25 mouse cellular contexts compared by ENCODE assay signal in the genomic region with DNA sequence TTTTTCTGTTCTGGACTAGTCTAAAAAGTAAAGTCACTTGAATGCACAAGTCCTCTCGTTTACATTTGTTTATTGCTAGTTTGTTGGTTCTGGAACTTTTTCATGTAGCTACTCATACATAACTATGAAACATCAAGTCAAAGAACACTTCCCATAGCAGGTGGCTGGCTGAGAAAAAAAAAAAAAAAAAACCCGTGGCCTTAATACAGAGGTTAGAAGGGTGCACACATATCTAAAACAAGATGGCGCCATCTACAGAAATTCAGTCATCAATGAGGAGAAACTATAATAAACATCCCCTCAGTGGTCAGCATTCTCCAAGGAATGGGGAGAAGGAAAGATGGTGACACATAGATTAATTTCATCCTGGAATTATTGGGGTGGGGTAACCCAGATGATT. TPM values are rescaled to one million over a fixed set of nuclear protein-coding genes. Genes with fewer than 3 reads are reported as not detected.
DNase-seq lines count a peak whose midpoint lies in the region; ATAC-seq and TF ChIP-seq lines count a peak whose summit lies in the region.
"Had no signal": no experiment of that assay in that cellular context is flagged by ENCODE, and none has a peak within 500 bp of the region (broad histone marks: within the 10 kb centered on the region; RNA-seq: fewer than 3 reads in every experiment).

No protein-coding gene starts in this region.

- H3K36me3 ChIP-seq in CH12.LX (replicated peaks in 1 of 2; ENCODE audit: control insufficient read depth in 1 of 2, insufficient read depth in 1 of 2, low read length in 1 of 2) (peaks cover 57 to 61% of the 10 kb centered on the region in 2 experiments), MEL (ENCODE audit: control insufficient read depth in 1 of 2, insufficient read depth in 2 of 2, low read length in 2 of 2) (peaks cover 6 to 22% of the 10 kb centered on the region in 2 experiments)
- H3K36me3 ChIP-seq in midbrain, embryonic 11.5 days (ENCODE audit: control insufficient read depth, insufficient read depth, low read length): 0 out of 2 replicates have a peak, but pooled peaks cover 2% of the 10 kb centered on the region

- DNase-seq in 416B (ENCODE audit: low read depth): peak; percentile 14
- DNase-seq in A20 (ENCODE audit: low read depth, low spot score): peak; percentile 20
- DNase-seq in CH12.LX (ENCODE audit: extremely low read depth): no peak
- DNase-seq in MEL (ENCODE audit: low read depth, low spot score): no peak
- no peak for DNase-seq in midbrain, embryonic 11.5 days (ENCODE audit: low spot score, missing footprints)
- no peak for DNase-seq in right cerebral cortex, postnatal 4 days
- no peak for DNase-seq in urinary bladder, postnatal 10 days (ENCODE audit: low spot score)
- DNase-seq in layer of hippocampus, postnatal 25 days (ENCODE audit: extremely low spot score in 1 of 2, low spot score in 1 of 2): no peak
- DNase-seq: adrenal gland, adult 2 months; adrenal gland, adult 8-10 months; adrenal gland, postnatal 10 days; adrenal gland, postnatal 14 days; adrenal gland, postnatal 25 days; adrenal gland, postnatal 36 days; B cell, adult 2 months; cerebellum, adult 11 months; cerebellum, adult 11-12 months; cerebellum, adult 18-20 months; cerebellum, adult 2 months; cerebellum, adult 8-10 months; cerebellum, adult 9-10 months had no signal

- no peaks in the 10 kb centered on the region for H3K79me2 ChIP-seq in CH12.LX (replicated peaks; ENCODE audit: control insufficient read depth, extremely low read depth, insufficient read depth, poor library complexity, severe bottlenecking)
- H3K79me2 ChIP-seq in MEL (ENCODE audit: control insufficient read depth, insufficient read depth, low read length, poor library complexity): no peaks in the 10 kb centered on the region

- no peak for ATAC-seq in midbrain, embryonic 11.5 days (ENCODE audit: low FRiP score)
- ATAC-seq: activated CD4-positive, CD25-positive, alpha-beta regulatory T cell, adult 4 months; CD4-positive, CD25-positive, alpha-beta regulatory T cell, adult 4 months; Patski had no signal

- in situ Hi-C loops in CH12.LX (cut with MboI; ENCODE audit: low pct_ligation_motif_present, low pct_unique_long_range_greater_than_20kb, low sequenced_read_pairs): no loop called here

- dilution Hi-C loops in CH12.LX (cut with MboI; ENCODE audit: extremely low pct_ligation_motif_present, extremely low pct_unique_long_range_greater_than_20kb, low sequenced_read_pairs): no loop called here

- H3K27me3 ChIP-seq in CH12.LX (replicated peaks) (no peaks in the 10 kb centered on the region), MEL (ENCODE audit: control insufficient read depth in 1 of 2, insufficient read depth in 2 of 2, low read length in 2 of 2) (no peaks in the 10 kb centered on the region)
- no peaks in the 10 kb centered on the region for H3K27me3 ChIP-seq in midbrain, embryonic 11.5 days (ENCODE audit: control insufficient read depth, insufficient read depth, low read length)
- H3K27me3 ChIP-seq: Patski had no signal

- H3K4me1 ChIP-seq in CH12.LX (ENCODE audit: control insufficient read depth in 1 of 2, insufficient read depth in 2 of 2): peaks cover 0 to 7% of the 10 kb centered on the region in 2 experiments; a peak in 2 of 4 replicates
- peaks cover 10 to 12% of the 10 kb centered on the region in 2 experiments; a peak in 3 of 4 replicates for H3K4me1 ChIP-seq in MEL (ENCODE audit: control insufficient read depth in 1 of 2, insufficient read depth in 2 of 2, low read length in 2 of 2)
- H3K4me1 ChIP-seq in midbrain, embryonic 11.5 days (ENCODE audit: control insufficient read depth, insufficient read depth, low read length): no peaks in the 10 kb centered on the region

- TF ChIP-seq RAD21 in CH12.LX (IDR thresholded peaks at IDR 0.05; ENCODE audit: low read depth, low read length): peak; percentile 12
- TF ChIP-seq RAD21 in MEL (IDR thresholded peaks at IDR 0.05; ENCODE audit: low read depth, low read length): no peak

- H3K9ac ChIP-seq in CH12.LX (ENCODE audit: insufficient read depth, low read depth) (no peak overlapping the region), MEL (ENCODE audit: control insufficient read depth, low read depth, low read length, poor library complexity, severe bottlenecking) (no peak overlapping the region)
- no peak overlapping the region for H3K9ac ChIP-seq in midbrain, embryonic 11.5 days (ENCODE audit: low read length)

- H3K9me3 ChIP-seq in CH12.LX (replicated peaks; ENCODE audit: low read length) (no peaks in the 10 kb centered on the region), MEL (replicated peaks; ENCODE audit: insufficient read depth, low read length) (no peaks in the 10 kb centered on the region)
- no peaks in the 10 kb centered on the region for H3K9me3 ChIP-seq in midbrain, embryonic 11.5 days (ENCODE audit: control insufficient read depth, low read length)
- H3K9me3 ChIP-seq: G1E had no signal

- TF ChIP-seq POLR2A in CH12.LX (IDR thresholded peaks at IDR 0.05; ENCODE audit: low read depth, low read length) (no peak), MEL (IDR thresholded peaks at IDR 0.05; ENCODE audit: control insufficient read depth in 1 of 2, insufficient read depth in 1 of 2, low read depth in 1 of 2, low read length in 2 of 2, poor library complexity in 1 of 2) (no peak)

- H3K4me3 ChIP-seq in CH12.LX (replicated peaks in 1 of 3; ENCODE audit: low read depth in 2 of 3, low read length in 2 of 3, poor library complexity in 1 of 3) (no peak overlapping the region), MEL (ENCODE audit: control insufficient read depth in 1 of 2, insufficient read depth in 1 of 2, low read depth in 2 of 2, low read length in 2 of 2) (no peak overlapping the region)
- no peak overlapping the region for H3K4me3 ChIP-seq in midbrain, embryonic 11.5 days (ENCODE audit: low read depth, low read length)

- no peak overlapping the region for H3K27ac ChIP-seq in CH12.LX (ENCODE audit: insufficient read depth, low read depth)
- 0 out of 2 replicates have a peak overlapping the region, but pooled peaks have one; percentile 4 for H3K27ac ChIP-seq in MEL (ENCODE audit: control insufficient read depth, low read depth, low read length)
- H3K27ac ChIP-seq in midbrain, embryonic 11.5 days (ENCODE audit: low read depth, low read length): no peak overlapping the region

- no peak for TF ChIP-seq EP300 in CH12.LX (IDR thresholded peaks at IDR 0.05; ENCODE audit: low read length)
- TF ChIP-seq EP300 in MEL (IDR thresholded peaks at IDR 0.05; ENCODE audit: low read depth in 1 of 2, low read length in 2 of 2): no peak

- peak in 1 of 2 experiments; percentile 24; a peak in 1 of 4 replicates for TF ChIP-seq CTCF in CH12.LX (conservative IDR thresholded peaks at IDR 0.05 in 1 of 2, IDR thresholded peaks at IDR 0.05 in 1 of 2; ENCODE audit: low read depth in 2 of 2, low read length in 2 of 2)
- TF ChIP-seq CTCF in MEL (IDR thresholded peaks at IDR 0.05 in 2 of 3, conservative IDR thresholded peaks at IDR 0.05 in 1 of 3; ENCODE audit: control insufficient read depth in 1 of 3, insufficient read depth in 1 of 3, low read depth in 2 of 3, low read length in 3 of 3, poor library complexity in 1 of 3, severe bottlenecking in 1 of 3): no peak

- H3K4me2 ChIP-seq in CH12.LX (ENCODE audit: insufficient read depth, low read depth, poor library complexity, severe bottlenecking): no peak overlapping the region
- no peak overlapping the region for H3K4me2 ChIP-seq in midbrain, embryonic 11.5 days

- WGBS in midbrain, embryonic 11.5 days: 81% methylated on average over 3 of the region's 3 CpGs

TF ChIP-seq in CH12.LX, 34 proteins besides CTCF, POLR2A, EP300 and RAD21 (continues in another document):
- TF ChIP-seq ZNF384 (IDR thresholded peaks at IDR 0.05; ENCODE audit: low read depth, low read length) (peak; percentile 89), NRF1 (IDR thresholded peaks at IDR 0.05; ENCODE audit: low read depth, low read length) (no peak), ZMIZ1 (IDR thresholded peaks at IDR 0.05; ENCODE audit: low read depth, low read length) (no peak), ELF1 (IDR thresholded peaks at IDR 0.05; ENCODE audit: low read depth, low read length) (no peak), ETS1 (conservative IDR thresholded peaks at IDR 0.05; ENCODE audit: low read depth, low read length) (no peak)

TF ChIP-seq in MEL, 35 proteins besides CTCF, POLR2A, EP300 and RAD21:
- TF ChIP-seq TAL1 (IDR thresholded peaks at IDR 0.05; ENCODE audit: low read length) (no peak), ZNF384 (IDR thresholded peaks at IDR 0.05; ENCODE audit: low read depth, low read length) (peak; percentile 79)

RNA-seq across cellular contexts. Expression of a gene that starts 26.5 kb away (rescaled TPM):
- 45.2 and 63.5 TPM in 2 replicates for total RNA-seq in CH12.LX (2012; rRNA removed)
- 40.9 and 45.7 TPM in 2 replicates for total RNA-seq in CH12.LX (2014; rRNA removed)
- polyA plus RNA-seq in CH12.LX (2012; ENCODE audit: insufficient read length, low read depth): 97.4 and 101 TPM in 2 replicates
- total RNA-seq in MEL (2012; rRNA removed): 48.5 and 54.0 TPM in 2 replicates
- polyA plus RNA-seq in MEL (2012; ENCODE audit: insufficient read depth in 1 of 2, insufficient read length in 2 of 2, low read depth in 1 of 2, low replicate concordance in 2 of 2, missing spikeins in 1 of 2): 10 to 100 TPM in 1 of 2 experiments, not detected in 1; 89.2 TPM
- 48.2 and 52.6 TPM in 2 replicates for polyA plus RNA-seq in midbrain, embryonic 11.5 days (2014; fragmentation: Nextera tagmentation; extraction: Ambion mirVana)
- total RNA-seq in layer of hippocampus, postnatal 25 days (2021): 10 to 100 TPM; 22.3 to 26.1 TPM

RNA-seq across cellular contexts. Expression of a gene that starts 43.2 kb away (rescaled TPM):
- total RNA-seq in CH12.LX (2012; rRNA removed): 32.4 and 39.9 TPM in 2 replicates
- total RNA-seq in CH12.LX (2014; rRNA removed): 28.7 and 29.9 TPM in 2 replicates
- polyA plus RNA-seq in CH12.LX (2012; ENCODE audit: insufficient read length, low read depth): 38.7 and 44.2 TPM in 2 replicates
- 40.7 and 51.4 TPM in 2 replicates for total RNA-seq in MEL (2012; rRNA removed)
- polyA plus RNA-seq in MEL (2012; ENCODE audit: insufficient read depth in 1 of 2, insufficient read length in 2 of 2, low read depth in 1 of 2, low replicate concordance in 2 of 2, missing spikeins in 1 of 2): 10 to 100 TPM in 1 of 2 experiments, not detected in 1; 43.4 TPM
- polyA plus RNA-seq in midbrain, embryonic 11.5 days (2014; fragmentation: Nextera tagmentation; extraction: Ambion mirVana): 35.1 and 38.5 TPM in 2 replicates
- total RNA-seq in layer of hippocampus, postnatal 25 days (2021): 10 to 100 TPM; 15.0 to 17.5 TPM

RNA-seq across cellular contexts. Expression of a gene that starts 43.2 kb away (rescaled TPM):
- total RNA-seq in CH12.LX (2012; rRNA removed): 0.25 and 0.64 TPM in 2 replicates
- total RNA-seq in CH12.LX (2014; rRNA removed): 0.44 and 0.58 TPM in 2 replicates
- polyA plus RNA-seq in CH12.LX (2012; ENCODE audit: insufficient read length, low read depth): 0.24 and 0.27 TPM in 2 replicates
- total RNA-seq in MEL (2012; rRNA removed): 0.31 and 0.33 TPM in 2 replicates
- polyA plus RNA-seq in MEL (2012; ENCODE audit: insufficient read depth in 1 of 2, insufficient read length in 2 of 2, low read depth in 1 of 2, low replicate concordance in 2 of 2, missing spikeins in 1 of 2): under 1 TPM in 1 of 2 experiments, not detected in 1; 0.21 TPM
- 0.16 and 0.52 TPM in 2 replicates for polyA plus RNA-seq in midbrain, embryonic 11.5 days (2014; fragmentation: Nextera tagmentation; extraction: Ambion mirVana)
- total RNA-seq in layer of hippocampus, postnatal 25 days (2021): under 1 TPM; 0.20 to 0.63 TPM

Comparison
In these comparisons a context has a peak if more than half of its experiments do, and no peak if none do; other contexts are left out.
1. DNase-seq: peak in 416B (single experiment) and A20 (single experiment); none in CH12.LX (single experiment), MEL (single experiment), midbrain, embryonic 11.5 days (single experiment), right cerebral cortex, postnatal 4 days (single experiment), urinary bladder, postnatal 10 days (single experiment) and layer of hippocampus, postnatal 25 days (0 of 2).